8 mouse cellular contexts compared by ENCODE assay signal in the genomic region with DNA sequence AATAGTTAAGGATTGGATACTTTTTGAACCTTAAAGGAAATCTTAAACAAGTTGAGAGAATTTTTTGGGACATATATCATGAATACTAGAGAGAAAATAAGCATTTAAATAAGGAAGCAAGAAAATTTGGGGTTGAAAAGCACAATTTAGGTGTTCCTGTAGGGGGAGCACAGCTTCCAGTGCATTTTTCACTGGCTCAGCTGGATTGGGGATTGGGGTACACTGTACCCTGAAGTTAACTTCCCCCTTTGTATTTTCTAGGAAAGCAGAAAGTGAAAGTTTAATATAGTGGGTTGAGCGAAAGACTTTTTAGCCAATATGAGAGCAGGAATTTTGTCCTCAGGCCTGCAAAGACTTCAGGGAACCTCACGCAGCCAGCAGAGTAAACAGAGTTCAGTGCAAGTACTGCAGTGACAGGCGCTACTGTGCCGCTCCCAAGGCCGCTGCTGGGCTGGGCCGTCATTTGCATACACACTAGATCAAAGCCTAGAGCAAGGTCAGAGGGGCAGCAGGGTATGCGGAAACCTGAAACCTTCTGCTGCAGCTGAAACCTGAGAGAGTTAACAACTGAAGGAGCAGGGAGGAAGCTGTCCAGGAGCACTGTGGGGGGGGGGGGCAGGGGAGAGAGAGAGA.
DNase-seq lines count a peak whose midpoint lies in the region; ATAC-seq and TF ChIP-seq lines count a peak whose summit lies in the region.

No protein-coding gene starts in this region.

- peak; percentile 44 for DNase-seq in ES-E14 (ENCODE audit: low read depth, low spot score)
- DNase-seq in adrenal gland, adult 8-10 months: peak; percentile 32
- DNase-seq in forelimb bud, embryonic 11.5 days (ENCODE audit: low read depth, low spot score): peak; percentile 78
- DNase-seq in kidney, adult 8-10 months: peak; percentile 7
- DNase-seq in testis, postnatal 10 days (ENCODE audit: low spot score): peak; percentile 36
- no peak for DNase-seq in urinary bladder, postnatal 10 days (ENCODE audit: low spot score)
- no peak for DNase-seq in layer of hippocampus, postnatal 25 days (ENCODE audit: extremely low spot score in 1 of 2, low spot score in 1 of 2)

- H3K9me3 ChIP-seq in ES-E14 (ENCODE audit: control insufficient read depth, insufficient read depth, low read depth, low read length): no peaks in the 10 kb centered on the region
- no peaks in the 10 kb centered on the region for H3K9me3 ChIP-seq in lung, embryonic 16.5 days (ENCODE audit: control insufficient read depth, low read length)

- H3K4me1 ChIP-seq in ES-E14 (ENCODE audit: control insufficient read depth in 2 of 2, insufficient read depth in 2 of 2, low read length in 2 of 2, poor library complexity in 1 of 2): 0 out of 4 replicates have a peak, but pooled peaks cover 0 to 2% of the 10 kb centered on the region in 2 experiments
- H3K4me1 ChIP-seq in lung, embryonic 16.5 days (replicated peaks; ENCODE audit: control insufficient read depth, insufficient read depth, low read length): no peaks in the 10 kb centered on the region

- H3K36me3 ChIP-seq in ES-E14 (ENCODE audit: control insufficient read depth, insufficient read depth, low read length, poor library complexity, severe bottlenecking): no peaks in the 10 kb centered on the region
- no peaks in the 10 kb centered on the region for H3K36me3 ChIP-seq in lung, embryonic 16.5 days (ENCODE audit: control insufficient read depth, insufficient read depth, low read length)

- in situ Hi-C loops in ES-E14 (cut with MboI; ENCODE audit: low sequenced_read_pairs in 2 of 2, unreplicated experiment in 2 of 2): no loop called here

- no peaks in the 10 kb centered on the region for H3K27me3 ChIP-seq in lung, embryonic 16.5 days (ENCODE audit: control insufficient read depth, insufficient read depth, low read depth, low read length)

- H3K4me2 ChIP-seq in lung, embryonic 16.5 days (ENCODE audit: low read depth, low read length): peak overlapping the region; percentile 5; the same call in 1 of the 2 replicates

- no peak overlapping the region for H3K27ac ChIP-seq in ES-E14 (ENCODE audit: insufficient read depth, low read depth, low read length, poor library complexity, severe bottlenecking)
- no peak overlapping the region for H3K27ac ChIP-seq in lung, embryonic 16.5 days (ENCODE audit: low read length)

- no peak overlapping the region for H3K4me3 ChIP-seq in ES-E14 (ENCODE audit: insufficient read depth in 1 of 2, low read depth in 1 of 2, low read length in 2 of 2, poor library complexity in 1 of 2, severe bottlenecking in 1 of 2)
- H3K4me3 ChIP-seq in lung, embryonic 16.5 days (ENCODE audit: low read length): peak overlapping the region; percentile 9

- 9% methylated on average over 6 of the region's 7 CpGs for WGBS in lung, embryonic 16.5 days

- no peak overlapping the region for H3K9ac ChIP-seq in ES-E14 (ENCODE audit: insufficient read depth, low read depth, low read length, poor library complexity, severe bottlenecking)
- H3K9ac ChIP-seq in lung, embryonic 16.5 days (ENCODE audit: low read length): no peak overlapping the region

- peak; percentile 91 for ATAC-seq in lung, embryonic 16.5 days (ENCODE audit: low read depth)

TF ChIP-seq in ES-E14, 5 proteins besides CTCF, POLR2A, EP300 and RAD21:
- TF ChIP-seq CHD2 (IDR thresholded peaks at IDR 0.05; ENCODE audit: low read depth, low read length): no peak

Comparison
In these comparisons a context has a peak if more than half of its experiments do, and no peak if none do; other contexts are left out.
1. DNase-seq: peak in ES-E14 (single experiment), adrenal gland, adult 8-10 months (single experiment), forelimb bud, embryonic 11.5 days (single experiment), kidney, adult 8-10 months (2 of 2) and testis, postnatal 10 days (single experiment); none in urinary bladder, postnatal 10 days (single experiment) and layer of hippocampus, postnatal 25 days (0 of 2).